Mouse (Mus musculus): ENCODE measurements around the gene Phf24. TPM values are rescaled to one million over a fixed set of nuclear protein-coding genes. Genes with fewer than 3 reads are reported as not detected.

Phf24 gene
- total RNA-seq, 4 experiments from 2014 or later = 4.3 to 9.8 (median 7.0) TPM

Other genes with a start within 250 kb of the Phf24 start
- not detected for gene 4930578G10Rik, start 181.1 kb upstream of the Phf24 start, total RNA-seq (2022)
- gene Ccl19, start 160.1 kb upstream of the Phf24 start, total RNA-seq (2022) = under 1 TPM; 0.50 to 0.75 (median 0.61) TPM
- gene Ccl21a, start 142.7 kb upstream of the Phf24 start, total RNA-seq (2022) = 10 to 100 TPM; 55.3 to 66.3 (median 58.5) TPM
- gene Fam205a1, start 62.8 kb upstream of the Phf24 start, total RNA-seq (2022) = not detected
- not detected for gene Gm12394, start 59.9 kb upstream of the Phf24 start, total RNA-seq (2022)
- 10 to 100 TPM in 2 of 4 experiments, 1 to 10 TPM in 2; 7.5 to 11.8 (median 10.3) TPM for gene Fam205c, start 42.4 kb upstream of the Phf24 start, total RNA-seq (2022)
- 100 to 1,000 TPM in 2 of 4 experiments, 10 to 100 TPM in 2; 65.1 to 119 (median 88.0) TPM for gene Dnajb5, start 33.2 kb downstream of the Phf24 start, total RNA-seq (2022)
- not detected for gene 1700022I11Rik, start 52.9 kb downstream of the Phf24 start, total RNA-seq (2022)
- 100 to 1,000 TPM; 255 to 280 (median 263) TPM for gene Vcp, start 83.8 kb downstream of the Phf24 start, total RNA-seq (2022)
- 1 to 10 TPM; 1.7 to 2.8 (median 2.2) TPM for gene Fancg, start 93.8 kb downstream of the Phf24 start, total RNA-seq (2022)
- gene Pigo, start 109.2 kb downstream of the Phf24 start, total RNA-seq (2022) = 10 to 100 TPM; 19.6 to 27.4 (median 23.6) TPM
- gene Stoml2, start 115.0 kb downstream of the Phf24 start, total RNA-seq (2022) = 100 to 1,000 TPM; 104 to 110 (median 108) TPM
- gene Fam214b, start 129.6 kb downstream of the Phf24 start, total RNA-seq (2022) = 10 to 100 TPM; 25.7 to 34.1 (median 30.1) TPM
- gene Unc13b, start 142.3 kb downstream of the Phf24 start, total RNA-seq (2022) = 10 to 100 TPM in 3 of 4 experiments, 1 to 10 TPM in 1; 7.7 to 11.7 (median 10.1) TPM